8 mouse cellular contexts compared by ENCODE assay signal in the genomic region with DNA sequence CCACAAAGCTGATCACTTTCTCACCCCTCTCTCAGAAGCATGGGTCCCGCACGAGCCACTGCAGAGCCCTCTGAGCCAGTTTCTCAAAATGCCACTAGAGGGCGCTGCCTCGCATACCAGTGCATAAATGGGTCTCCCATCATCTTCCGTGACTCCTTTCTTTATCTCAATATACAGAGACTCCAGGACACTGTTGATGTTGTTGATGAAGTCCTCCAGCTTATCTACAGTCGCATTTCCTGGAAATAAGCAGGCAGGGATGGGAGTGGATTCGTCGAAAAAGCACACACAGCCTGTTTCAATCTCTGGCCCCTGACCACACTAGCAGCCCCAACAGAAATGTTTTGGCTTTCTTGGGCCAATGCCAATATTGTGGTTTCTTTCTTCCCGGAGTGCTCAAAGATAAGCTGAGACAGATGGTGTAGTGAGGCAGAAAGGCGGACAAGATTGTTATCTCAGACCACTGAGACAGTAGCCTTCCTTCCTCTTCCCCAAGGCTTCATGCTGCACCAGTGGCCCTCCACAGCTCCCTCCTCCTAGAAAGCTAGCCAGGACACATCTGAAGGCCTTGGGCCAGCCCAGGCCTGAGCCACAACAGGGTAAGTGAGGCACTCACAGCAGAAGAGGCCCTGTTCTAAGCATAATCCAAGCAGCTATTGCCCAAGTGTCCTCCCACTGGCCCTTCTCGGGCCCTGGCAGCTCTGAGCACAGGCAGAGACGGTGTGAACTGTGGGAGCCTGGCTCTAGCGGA. TPM values are rescaled to one million over a fixed set of nuclear protein-coding genes. Genes with fewer than 3 reads are reported as not detected.
DNase-seq lines count a peak whose midpoint lies in the region; ATAC-seq and TF ChIP-seq lines count a peak whose summit lies in the region.

No protein-coding gene starts in this region.

- no peak for TF ChIP-seq POLR2A in cortical plate, adult 2 months (IDR thresholded peaks at IDR 0.05; ENCODE audit: extremely low read depth, insufficient read depth, low read length)

- ATAC-seq in activated CD4-positive, CD25-positive, alpha-beta regulatory T cell, adult 4 months = peak; percentile 55
- peak; percentile 72 for ATAC-seq in megakaryocyte progenitor cell, adult 5-6 weeks (replicated peaks; ENCODE audit: poor library complexity)

- intact Hi-C loops in left cerebral cortex, postnatal 10 days (cut with DNase I) = loop anchor here (1.0 to 5.0 kb wide), 2 partner anchors 109 to 165 kb away; no protein-coding TSS in a partner anchor

- no peak overlapping the region for H3K4me3 ChIP-seq in cortical plate, adult 2 months (ENCODE audit: insufficient read depth, low read length)

- H3K4me1 ChIP-seq in cortical plate, adult 2 months (ENCODE audit: control insufficient read depth, insufficient read depth, low read length) = peaks cover 1% of the 10 kb centered on the region; the same call in 1 of the 2 replicates

- TF ChIP-seq CTCF in cortical plate, adult 2 months (IDR thresholded peaks at IDR 0.05; ENCODE audit: extremely low read depth, insufficient read depth, low read length) = peak; percentile 86

- peak; percentile 82 for DNase-seq in gastrocnemius, postnatal 10 days
- DNase-seq in induced T-regulatory cell, adult 2 months (ENCODE audit: low read depth) = peak; percentile 94
- peak; percentile 68 to 84 for DNase-seq in left cerebral cortex, postnatal 10 days (ENCODE audit: extremely low spot score in 1 of 2, low spot score in 2 of 2)
- DNase-seq in right cerebral cortex, postnatal 14 days = peak; percentile 80
- peak; percentile 63 for DNase-seq in urinary bladder, postnatal 25 days (ENCODE audit: low spot score)

- H3K27ac ChIP-seq in cortical plate, adult 2 months (ENCODE audit: insufficient read depth, low read length) = no peak overlapping the region

RNA-seq across cellular contexts. Expression of a gene that starts 19.2 kb away (rescaled TPM):
- 100 to 1,000 TPM; 115 to 134 TPM for polyA plus RNA-seq in activated CD4-positive, CD25-positive, alpha-beta regulatory T cell, adult 4 months (2017; shearing (Covaris generic))
- 25.6 and 27.6 TPM in 2 replicates for polyA plus RNA-seq in cortical plate, adult 2 months (2012; rRNA removed)
- 10 to 100 TPM; 19.4 to 20.3 TPM for total RNA-seq in gastrocnemius, postnatal 10 days (2021)
- 10 to 100 TPM; 21.4 to 23.3 TPM for total RNA-seq in left cerebral cortex, postnatal 10 days (2021)
- total RNA-seq in megakaryocyte progenitor cell, adult 5-6 weeks (2015) = 76.9 and 80.9 TPM in 2 replicates
- total RNA-seq in megakaryocyte progenitor cell, adult 5-6 weeks (2017) = 71.8 and 77.2 TPM in 2 replicates

RNA-seq across cellular contexts. Expression of a gene that starts 27.7 kb away (rescaled TPM):
- polyA plus RNA-seq in activated CD4-positive, CD25-positive, alpha-beta regulatory T cell, adult 4 months (2017; shearing (Covaris generic)) = 1 to 10 TPM; 4.0 to 4.8 TPM
- polyA plus RNA-seq in cortical plate, adult 2 months (2012; rRNA removed) = 5.5 TPM in 2 replicates
- 1 to 10 TPM; 3.8 to 4.0 TPM for total RNA-seq in gastrocnemius, postnatal 10 days (2021)
- 1 to 10 TPM; 3.4 to 4.1 TPM for total RNA-seq in left cerebral cortex, postnatal 10 days (2021)
- total RNA-seq in megakaryocyte progenitor cell, adult 5-6 weeks (2015) = 3.5 and 3.7 TPM in 2 replicates
- 5.8 and 8.0 TPM in 2 replicates for total RNA-seq in megakaryocyte progenitor cell, adult 5-6 weeks (2017)
